Mouse (Mus musculus): ENCODE results near the gene Sema7a.

Gene Sema7a

DNA sequence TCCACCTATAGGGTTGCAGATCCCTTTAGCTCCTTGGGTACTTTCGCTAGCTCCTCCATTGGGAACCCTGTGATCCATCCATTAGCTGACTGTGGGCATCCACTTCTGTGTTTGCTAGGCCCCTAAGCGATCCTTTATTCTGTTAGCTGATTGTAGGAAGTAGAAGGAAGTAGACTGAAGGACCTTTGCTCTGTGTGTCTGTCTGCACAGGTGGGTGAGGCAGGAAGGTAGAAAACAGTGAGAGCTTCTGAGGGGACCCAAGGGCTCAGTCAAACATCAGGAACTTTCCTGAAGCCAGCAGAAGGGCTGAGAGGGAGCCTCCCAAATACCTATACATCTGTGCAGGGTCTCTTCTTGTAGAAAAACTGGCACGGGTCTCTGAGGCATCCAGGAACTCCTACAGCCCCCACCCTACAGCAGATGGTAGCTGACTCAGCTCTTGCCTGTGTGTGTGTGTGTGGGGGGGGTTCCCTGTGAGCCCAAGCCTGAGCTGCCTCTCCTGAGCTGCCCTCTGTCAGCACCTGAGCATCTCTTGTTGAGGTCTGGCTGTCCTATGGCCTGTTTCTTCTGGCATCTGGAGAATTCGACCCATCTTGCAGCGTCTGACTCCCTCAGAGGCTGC lies 35.4 kb downstream of the Sema7a start:
- DNase-seq (ENCODE audit: low read depth, low spot score), result no peak

DNA sequence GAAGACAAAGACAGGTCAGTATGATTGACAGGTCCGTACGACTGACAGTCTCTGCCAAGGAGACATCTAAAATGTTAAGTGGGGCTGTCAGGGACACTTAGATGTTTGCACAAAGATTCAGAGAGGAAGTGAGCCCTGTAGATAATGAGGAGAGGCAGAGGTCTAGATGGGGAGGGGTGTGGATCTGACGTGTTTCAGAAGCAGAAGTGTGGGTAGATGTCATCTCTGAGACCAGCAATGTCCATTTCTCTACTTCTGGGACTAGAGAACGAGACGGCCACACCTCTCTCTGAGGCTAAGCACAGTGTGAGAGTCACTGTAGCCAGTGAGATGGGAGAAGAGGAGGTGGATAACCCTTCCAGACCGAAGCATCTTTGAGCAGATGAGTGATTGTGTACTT lies 38.1 kb downstream of the Sema7a start:
- no peak for DNase-seq (ENCODE audit: low read depth, low spot score)

DNA sequence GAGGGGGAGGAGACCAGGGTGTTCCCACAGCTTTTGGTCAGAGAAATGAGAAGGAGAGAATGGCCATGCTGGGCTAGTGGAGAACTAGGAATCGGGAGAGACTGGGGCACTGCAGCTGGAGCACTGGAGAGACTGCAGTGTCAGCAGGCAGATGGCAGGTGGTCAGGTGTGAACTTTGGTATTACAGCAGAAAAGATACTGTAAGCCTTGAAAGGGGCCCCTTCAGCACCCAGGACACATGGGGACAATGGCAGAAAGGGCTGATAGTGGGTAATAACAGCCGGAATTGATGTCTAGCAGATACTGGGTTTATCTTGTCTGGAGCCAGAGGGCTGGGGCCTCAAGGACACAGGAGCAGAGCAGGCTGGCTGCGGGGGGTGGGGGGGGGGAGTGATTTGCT lies 38.9 kb downstream of the Sema7a start:
- no peak for DNase-seq (ENCODE audit: low read depth, low spot score)

DNA sequence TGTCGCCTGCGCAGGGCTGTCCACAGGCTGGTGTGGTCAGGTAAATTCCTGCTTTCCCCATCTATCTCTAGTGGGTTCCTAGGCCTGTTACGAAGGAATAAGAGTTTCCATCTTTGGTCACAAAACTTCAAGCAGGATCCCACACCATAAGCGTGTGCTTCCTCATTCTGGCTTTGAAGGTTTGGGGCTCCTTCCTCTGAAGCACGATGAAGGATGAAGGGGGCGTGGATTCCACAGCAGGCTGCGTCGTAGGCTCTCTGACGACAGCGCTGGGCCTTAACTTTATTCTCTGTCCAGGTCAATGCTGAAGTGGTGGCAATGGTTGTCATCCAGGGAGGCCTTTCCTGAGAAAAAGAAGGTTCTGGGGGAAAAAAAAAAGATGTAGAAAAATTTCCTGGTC lies 40.7 kb downstream of the Sema7a start:
- DNase-seq (ENCODE audit: low read depth, low spot score), result no peak

DNA sequence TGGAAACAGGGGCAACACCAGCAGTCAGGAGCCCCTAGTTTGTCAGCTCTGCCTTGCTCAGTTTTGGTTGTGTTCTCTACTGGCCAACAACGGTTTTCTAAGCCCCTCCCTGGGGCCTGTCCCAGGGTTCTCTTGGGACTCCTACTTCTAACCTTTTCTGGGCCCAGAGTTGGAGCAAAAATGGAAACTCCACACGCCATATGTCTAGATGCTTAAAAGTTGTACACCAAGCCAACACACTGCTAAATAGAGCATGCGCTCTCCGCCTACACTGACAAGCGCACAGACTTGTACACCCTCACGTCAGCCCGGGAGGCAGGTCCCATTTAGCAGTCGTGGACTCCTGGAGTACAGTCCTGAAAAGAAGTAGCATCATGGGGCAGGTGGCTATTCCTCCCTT lies 45.4 kb downstream of the Sema7a start:
- DNase-seq (ENCODE audit: low read depth, low spot score), result no peak

DNA sequence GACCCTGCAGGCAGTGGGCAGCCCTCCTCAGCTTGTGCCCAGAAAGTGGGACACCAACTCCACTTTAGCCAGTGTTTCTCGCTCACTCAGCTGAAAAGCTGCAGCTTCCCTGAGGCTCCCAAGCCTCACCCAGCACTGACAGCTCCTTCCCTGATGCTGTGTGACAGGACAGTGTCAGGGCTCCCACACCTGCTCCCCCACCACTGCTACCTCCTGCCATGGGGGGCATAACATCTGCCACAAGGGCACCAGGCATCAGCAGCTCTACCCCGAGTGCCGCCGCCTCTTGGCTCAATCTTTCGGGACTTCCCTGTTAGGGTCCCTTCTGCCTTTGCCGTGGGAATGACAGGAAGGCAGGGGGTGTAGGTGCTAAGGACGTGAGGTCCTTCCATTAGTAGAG lies 46.4 kb downstream of the Sema7a start:
- DNase-seq (ENCODE audit: low read depth, low spot score), result no peak

DNA sequence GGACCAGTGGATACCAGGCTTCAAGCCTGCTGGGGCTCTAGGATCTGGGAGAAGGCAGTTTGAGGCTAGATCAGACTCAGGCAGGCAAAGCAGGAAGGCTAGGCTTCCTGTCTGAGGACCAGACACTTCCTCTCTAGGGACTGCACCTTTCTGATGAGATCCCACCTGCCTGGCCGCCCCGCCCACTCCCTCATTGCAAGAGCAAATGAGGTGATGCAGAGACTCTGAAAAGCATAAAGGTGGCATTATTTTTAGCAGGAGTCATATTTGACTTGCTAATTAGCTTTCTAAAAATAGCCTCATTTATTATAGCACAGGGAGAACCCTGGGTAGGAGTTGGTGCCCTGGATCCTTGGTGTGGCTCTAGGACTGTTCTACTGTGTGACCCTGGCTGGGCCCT lies 48.2 kb downstream of the Sema7a start:
- no peak for DNase-seq (ENCODE audit: low read depth, low spot score)

DNA sequence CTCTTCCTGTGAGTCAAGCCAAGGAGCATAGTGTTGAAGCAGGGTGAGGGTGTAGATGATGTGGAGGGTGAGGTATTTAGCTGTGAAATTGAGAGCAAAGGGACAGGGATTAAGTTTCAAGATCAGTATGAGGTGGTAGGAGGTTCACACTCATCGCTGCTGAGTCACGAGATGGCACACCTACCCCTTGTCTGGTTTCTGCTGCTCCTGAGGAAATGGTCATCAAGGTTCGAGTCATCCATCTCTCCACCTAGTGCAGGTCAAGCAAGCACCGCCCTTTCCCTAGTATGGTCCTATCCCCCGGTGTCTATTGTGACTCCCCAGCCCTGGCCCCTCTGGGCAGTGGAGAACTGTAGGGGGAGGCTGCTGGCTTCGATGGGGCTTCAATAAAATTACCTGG lies 49.4 kb downstream of the Sema7a start:
- no peak for DNase-seq (ENCODE audit: low read depth, low spot score)

DNA sequence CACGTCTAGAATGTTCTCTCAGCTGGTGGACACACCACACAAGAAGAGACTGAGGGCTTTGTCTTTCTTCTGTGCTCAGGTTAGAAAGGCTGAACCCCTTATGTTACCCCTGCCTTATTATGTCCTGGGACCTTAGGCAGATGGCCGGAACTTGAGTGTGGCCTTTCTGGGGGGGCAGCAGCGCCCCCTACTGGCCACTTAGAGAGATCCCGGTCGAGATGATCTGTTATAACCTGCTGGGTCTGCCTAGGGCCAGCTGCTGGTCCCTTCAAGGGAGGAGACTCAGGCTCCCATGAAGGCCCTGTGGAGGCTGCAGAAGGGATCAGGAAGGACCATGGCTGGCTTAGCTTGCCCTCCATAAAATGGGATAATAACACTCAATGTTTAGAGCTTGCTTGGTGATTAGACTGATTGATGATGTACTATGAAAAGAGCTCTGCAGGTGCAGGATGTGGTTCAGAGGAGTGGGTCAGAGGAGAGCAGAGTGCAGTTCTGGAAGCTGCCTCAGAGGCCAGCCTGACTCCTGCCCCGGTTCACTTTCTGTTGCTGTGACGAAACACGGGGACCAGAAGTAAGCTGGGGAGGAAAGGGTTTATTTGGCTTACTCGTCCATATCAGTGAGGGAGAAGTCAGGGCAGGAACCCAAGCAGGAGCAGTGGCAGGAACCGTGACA lies 50.7 kb downstream of the Sema7a start:
- DNase-seq (ENCODE audit: low read depth, low spot score), result peak; percentile 64

DNA sequence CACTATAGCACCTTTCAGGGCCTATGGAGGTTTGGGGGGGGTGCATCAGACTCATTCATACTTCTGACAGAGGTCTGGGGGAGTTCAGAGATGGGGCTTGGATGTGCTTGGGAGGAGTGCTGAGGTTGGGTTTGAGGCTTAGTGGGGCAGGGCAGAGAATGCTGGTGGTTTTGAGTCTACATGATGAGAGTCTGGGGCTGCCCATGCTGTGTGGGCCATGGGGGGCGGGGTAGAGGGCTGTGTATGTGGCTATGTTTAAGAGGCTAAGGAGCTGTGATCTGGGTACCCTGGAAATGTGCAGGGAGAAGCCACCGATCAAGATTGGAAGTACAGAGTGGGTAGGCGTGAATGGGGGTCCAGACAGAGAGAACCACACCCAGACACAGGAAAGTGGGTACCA lies 52.1 kb downstream of the Sema7a start:
- DNase-seq (ENCODE audit: low read depth, low spot score), result no peak

DNA sequence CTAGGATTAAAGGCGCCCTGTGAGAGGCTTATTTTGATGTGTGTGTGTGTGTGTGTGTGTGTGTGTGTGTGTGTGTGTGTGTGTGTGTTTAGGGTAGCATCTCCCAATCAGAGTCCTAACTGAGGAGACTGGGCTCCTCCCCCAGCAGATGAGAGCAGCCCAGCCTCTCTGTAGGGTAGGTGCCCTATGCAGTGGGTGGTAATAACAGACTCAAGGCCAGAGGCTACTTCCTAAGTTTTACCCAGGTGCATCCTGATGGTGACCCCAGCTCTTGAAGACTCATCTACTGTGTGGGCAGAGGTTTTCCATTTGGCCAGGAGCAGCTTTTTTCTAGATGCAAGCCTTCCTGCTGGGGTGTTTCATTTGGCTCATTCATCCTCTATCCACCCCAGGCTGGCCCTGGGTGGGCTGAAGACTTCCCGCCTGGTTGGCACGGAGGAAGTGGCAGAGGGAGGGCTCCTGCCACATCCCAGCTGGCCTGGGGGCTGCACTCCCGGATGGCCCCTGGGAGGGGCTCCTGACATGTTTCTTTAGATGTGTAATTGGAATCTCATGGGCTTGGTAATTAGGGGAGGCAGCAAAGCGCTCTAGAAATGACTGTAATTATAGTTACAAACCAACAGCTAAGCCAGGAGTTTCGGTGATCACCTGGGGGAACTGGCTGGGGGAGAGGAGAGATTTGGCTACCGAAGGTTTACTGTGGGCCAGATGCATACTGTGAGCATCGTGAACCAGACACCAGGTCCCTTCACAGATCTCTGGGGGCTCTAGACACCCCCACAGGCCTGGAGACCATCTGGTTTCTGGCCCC lies 53.1 kb downstream of the Sema7a start:
- DNase-seq (ENCODE audit: low read depth, low spot score), result peak; percentile 20

DNA sequence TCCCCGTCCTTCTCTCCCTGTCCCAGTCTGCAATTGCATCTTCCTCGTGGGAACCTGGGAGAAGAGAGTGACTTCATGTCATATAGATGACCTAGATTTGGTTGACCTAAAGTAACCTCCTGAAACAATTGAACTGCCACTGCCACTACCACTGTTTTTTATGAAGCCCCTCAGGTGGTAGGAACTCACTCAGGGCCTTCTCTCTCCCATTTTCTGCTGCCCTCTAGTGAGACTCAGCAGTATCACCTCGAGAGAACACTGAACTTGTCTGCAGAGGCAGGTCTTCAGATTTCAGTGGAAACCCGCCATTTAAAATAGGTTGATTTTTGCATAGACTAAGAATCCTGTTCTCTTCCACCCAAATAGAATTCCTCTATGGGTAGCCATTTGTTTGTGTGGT lies 55.4 kb downstream of the Sema7a start:
- DNase-seq (ENCODE audit: low read depth, low spot score), result peak; percentile 49

DNA sequence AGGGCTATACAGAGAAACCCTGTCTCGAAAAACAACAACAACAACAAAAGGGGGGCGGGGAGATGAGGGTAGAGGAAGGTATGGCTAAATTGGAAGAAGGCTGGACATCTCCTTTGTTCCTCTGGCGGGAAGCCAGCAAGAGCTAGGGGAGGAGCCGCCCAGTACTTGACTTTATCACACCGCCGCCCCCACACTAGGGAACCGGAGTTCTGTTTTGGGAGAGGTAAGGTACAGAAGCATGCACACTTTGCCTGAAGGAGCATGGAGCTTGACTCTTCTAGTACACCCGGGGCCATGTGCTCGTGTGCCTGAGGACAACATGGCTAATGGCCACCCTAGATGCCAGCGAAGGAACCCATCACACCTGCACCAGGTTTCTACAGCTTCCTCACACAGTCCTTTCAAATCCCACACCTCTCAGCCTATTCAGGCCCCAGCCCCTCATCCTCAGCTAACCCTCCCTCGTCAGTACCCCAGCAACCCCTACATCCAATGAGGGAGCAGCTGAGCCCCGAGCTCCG lies 57.7 kb downstream of the Sema7a start:
- no peak for DNase-seq (ENCODE audit: low read depth, low spot score)

DNA sequence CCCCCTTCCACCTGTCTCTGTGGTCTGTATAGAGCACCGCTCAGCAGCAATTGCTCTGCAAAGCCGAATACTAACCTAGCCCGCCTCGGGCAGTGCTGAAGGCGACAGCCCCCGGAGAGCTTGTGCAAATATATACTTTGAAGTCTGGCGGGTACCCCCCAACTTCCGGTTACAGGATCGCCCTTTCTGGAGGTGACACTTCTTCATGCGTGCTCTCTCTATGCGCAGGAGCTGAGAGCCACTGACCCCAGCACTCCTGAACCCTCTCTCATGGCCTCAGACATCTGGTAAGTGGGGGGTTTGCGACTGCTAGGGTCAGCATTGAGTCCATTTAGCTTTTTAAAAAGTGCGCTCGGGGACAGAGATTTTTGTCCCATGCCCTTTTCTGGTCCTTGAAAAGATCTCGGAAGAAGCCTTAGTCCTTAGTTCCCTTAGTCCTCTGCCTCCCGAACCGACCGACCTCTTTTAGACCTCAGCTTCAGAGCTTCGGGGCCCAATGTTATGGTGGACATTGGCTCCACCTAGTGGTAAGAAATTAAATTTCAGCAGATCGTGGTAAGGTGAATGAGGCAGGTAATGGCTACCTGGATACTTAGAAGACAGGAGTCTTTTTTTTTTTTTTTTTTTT lies 58.2 kb downstream of the Sema7a start:
- peak; percentile 77 for DNase-seq (ENCODE audit: low read depth, low spot score)

DNA sequence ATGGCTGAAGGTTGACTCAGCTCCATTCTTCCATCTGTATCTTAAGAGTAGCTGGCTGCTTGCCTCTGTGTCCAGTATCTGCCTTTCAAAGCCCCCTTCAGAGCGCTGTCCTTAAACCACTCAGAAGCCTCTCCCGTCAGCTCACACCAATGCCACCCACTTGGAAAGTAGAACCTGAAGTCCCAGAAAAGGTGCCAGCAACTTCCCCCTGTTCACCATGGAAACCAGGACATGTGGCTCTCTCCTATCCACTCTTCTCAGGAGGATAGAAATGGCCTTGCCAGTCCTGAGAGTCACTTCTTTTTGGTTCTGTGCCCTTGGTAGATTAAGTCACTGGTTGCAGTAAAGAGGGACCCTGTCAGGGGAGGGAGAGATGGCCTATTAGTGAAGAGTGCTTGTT lies 58.8 kb downstream of the Sema7a start:
- DNase-seq (ENCODE audit: low read depth, low spot score), result no peak

DNA sequence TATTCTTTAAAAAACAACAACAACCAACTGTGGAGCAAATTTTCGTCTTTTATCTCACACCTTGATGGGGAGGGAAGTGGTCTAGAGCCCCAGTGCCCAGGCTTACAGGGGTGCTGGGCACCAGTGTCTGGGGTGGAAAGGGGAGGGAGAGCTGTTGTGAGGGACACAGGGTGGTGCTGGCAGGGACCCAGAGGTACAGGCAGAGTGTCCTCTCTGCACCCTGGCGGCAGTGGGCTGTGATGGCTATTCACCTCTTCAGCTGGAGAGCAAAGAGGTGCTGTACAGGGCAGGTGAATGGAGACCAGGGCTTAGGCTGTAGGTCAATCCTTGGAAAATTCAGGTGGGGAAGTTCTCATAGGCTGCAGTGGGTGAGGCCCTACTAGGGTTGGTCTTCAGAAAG lies 59.8 kb downstream of the Sema7a start:
- no peak for DNase-seq (ENCODE audit: low read depth, low spot score)

DNA sequence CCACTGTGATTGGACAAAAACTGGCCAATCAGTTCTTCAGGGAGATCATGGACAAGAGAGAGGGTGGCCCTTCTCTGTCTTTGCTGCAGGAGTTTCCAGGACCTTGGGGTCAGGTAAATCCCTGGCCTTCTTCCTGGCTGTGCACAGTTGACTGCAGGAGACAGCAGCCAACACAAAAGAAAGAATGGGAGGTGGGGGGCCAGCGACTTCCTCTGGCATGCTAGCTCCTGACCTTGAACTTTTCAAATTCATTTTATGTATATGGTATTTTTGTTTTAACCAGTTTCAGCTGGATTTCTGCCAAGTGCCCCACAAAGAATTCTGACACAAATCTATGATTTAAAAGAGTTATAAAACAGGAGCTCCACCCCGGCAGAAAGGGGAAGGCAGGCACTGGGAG lies 63.4 kb downstream of the Sema7a start:
- DNase-seq (ENCODE audit: low read depth, low spot score), result no peak

DNA sequence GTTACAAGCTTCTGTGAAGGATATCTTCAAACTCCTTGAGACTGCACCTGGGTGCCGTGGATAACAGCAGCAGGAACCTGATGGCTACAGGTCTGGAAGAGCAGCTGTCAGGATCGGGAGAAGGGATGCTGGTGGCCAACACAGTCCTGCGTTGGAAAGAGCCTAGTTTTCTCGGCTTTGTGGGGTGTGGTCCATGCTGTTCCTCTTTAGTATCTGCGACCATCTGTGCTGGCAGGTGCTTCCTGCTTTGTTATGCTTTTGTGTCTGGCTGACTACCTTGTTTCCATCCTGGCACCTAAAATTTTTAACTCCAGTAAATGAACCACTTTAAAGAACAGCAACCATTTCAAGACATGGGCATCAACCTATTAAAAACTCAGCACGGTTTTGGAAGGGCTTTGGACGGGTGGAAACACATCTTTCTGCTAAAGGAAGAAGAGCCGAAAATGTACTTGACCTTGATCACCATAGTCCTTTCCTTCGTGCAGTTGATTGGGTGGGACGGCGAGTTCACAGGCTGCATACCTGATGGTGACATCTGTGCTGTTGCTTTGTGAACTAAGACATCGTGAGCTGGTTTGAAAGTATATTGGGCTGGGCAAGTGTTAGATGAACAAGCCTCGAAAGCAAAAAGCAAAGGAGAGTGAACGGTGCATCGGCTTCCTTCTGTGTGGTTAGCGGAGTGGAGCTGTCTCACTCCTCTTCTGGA lies 66.0 kb downstream of the Sema7a start, which contains the start of gene Cyp11a1:
Cyp11a1 (plus strand) TSS at position 659 of the 709 bp plus-strand sequence.
- DNase-seq (ENCODE audit: low read depth, low spot score), result no peak

DNA sequence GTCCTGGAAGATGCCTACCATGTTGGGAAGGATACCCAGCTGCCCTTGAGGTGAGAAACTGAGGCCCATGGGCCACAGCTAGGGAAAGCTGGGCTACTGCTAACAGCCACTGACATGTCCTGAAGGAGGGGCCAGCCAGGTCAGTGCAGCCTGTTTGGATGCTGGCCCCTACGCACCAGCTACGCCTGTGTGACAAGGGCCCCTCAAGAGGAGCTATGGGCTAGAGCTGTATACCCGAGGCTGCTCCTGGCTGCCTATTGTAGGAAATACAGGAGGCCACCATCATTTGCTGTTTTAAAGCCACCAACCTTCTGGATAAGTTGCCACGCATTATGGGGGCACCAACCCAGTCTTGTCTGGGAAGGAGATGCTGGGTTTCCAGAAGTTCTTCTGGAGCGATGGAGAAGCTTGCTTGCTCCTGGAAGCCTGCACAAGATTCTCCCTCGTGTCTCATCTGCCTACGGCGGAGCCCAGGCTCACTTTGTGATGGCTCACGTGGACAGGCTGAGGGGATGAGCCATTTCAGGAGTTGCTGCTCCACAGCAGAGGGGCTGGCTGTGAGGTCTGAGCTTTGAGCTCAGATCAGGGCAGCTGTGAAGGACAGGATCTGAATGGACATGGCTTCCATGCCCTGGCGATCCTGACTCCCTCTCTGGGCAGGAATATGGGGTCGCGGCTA lies 68.6 kb downstream of the Sema7a start:
- no peak for DNase-seq (ENCODE audit: low read depth, low spot score)

DNA sequence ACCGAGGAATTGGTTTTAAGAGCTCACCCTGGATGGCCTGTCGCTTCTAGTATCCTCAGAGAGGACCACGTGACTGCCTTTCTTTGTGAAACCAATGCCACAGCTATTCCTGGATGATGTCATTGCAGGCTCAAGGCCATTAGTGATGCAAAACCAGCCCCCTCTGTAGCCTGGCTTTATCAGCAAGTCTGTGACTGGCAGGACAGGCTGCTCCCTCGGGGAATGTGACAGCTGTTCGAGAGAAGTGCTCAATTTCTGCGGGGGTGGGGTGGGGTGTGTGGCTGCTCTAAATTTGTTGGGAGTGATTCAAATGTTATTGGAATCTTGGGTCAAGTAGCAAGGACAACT lies 69.1 kb downstream of the Sema7a start:
- DNase-seq (ENCODE audit: low read depth, low spot score), result peak; percentile 26

DNA sequence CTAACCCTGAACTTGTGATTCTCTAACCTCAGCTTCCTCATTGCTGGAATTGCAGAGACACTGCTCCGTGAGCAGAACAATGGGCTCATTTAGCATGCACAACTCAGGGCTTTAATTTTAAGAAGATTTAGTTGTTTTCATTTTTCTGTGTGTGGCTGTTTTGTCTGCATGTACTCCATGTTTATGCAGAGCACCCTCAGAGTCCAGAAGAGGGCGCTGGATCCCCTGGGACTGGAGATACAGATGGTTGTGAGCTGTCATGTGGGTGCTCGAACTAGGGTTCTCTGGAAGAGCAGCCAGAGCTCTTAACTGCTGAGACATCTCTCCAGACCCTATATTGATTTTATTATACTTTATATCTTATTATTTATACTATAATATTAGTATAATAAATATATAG lies 69.7 kb downstream of the Sema7a start:
- DNase-seq (ENCODE audit: low read depth, low spot score), result no peak
